Mouse (Mus musculus) myocyte (in vitro differentiated cells): ENCODE measurements around the gene Foxp2.

Experiments used
- CEBPB ChIP-seq: IDR thresholded peaks from 2 replicates; pipeline ENCODE4 v1.6.1; 2011; ENCODE audit warnings: mild to moderate bottlenecking, moderate library complexity; ENCODE audit not compliant: poor library complexity, insufficient read depth, severe bottlenecking
- MAX ChIP-seq: IDR thresholded peaks from one replicate; pipeline ENCODE4 v1.6.1; 2011; ENCODE audit warnings: low read depth, mild to moderate bottlenecking, control low read depth
- MYOG ChIP-seq, 3 experiments: IDR thresholded peaks; one replicate each; pipeline ENCODE4 v1.6.1; 2011; ENCODE audit warnings: control low read depth in 2 of 3, low read depth in 2 of 3, mild to moderate bottlenecking in 2 of 3; ENCODE audit not compliant: insufficient read length in 2 of 3, control insufficient read depth in 1 of 3, insufficient read depth in 1 of 3
- POLR2A ChIP-seq: IDR thresholded peaks from one replicate; pipeline ENCODE4 v1.6.1; 2011; ENCODE audit warnings: low read depth, mild to moderate bottlenecking, control low read depth, moderate library complexity; ENCODE audit not compliant: insufficient read length
- POLR2AphosphoS2 ChIP-seq: IDR thresholded peaks from one replicate; pipeline ENCODE4 v1.6.1; 2011; ENCODE audit warnings: low read depth, control low read depth; ENCODE audit not compliant: insufficient read length
- REST ChIP-seq: IDR thresholded peaks from one replicate; pipeline ENCODE4 v1.6.1; 2011; ENCODE audit warnings: mild to moderate bottlenecking, control low read depth, moderate library complexity; ENCODE audit not compliant: insufficient read depth, insufficient read length
- SRF ChIP-seq: IDR thresholded peaks from one replicate; pipeline ENCODE4 v1.6.1; 2011; ENCODE audit warnings: low read depth; ENCODE audit not compliant: control insufficient read depth, insufficient read length
- TCF12 ChIP-seq: IDR thresholded peaks from one replicate; pipeline ENCODE4 v1.6.1; 2011; ENCODE audit warnings: mild to moderate bottlenecking, control low read depth; ENCODE audit not compliant: poor library complexity, insufficient read depth, severe bottlenecking

DNA sequence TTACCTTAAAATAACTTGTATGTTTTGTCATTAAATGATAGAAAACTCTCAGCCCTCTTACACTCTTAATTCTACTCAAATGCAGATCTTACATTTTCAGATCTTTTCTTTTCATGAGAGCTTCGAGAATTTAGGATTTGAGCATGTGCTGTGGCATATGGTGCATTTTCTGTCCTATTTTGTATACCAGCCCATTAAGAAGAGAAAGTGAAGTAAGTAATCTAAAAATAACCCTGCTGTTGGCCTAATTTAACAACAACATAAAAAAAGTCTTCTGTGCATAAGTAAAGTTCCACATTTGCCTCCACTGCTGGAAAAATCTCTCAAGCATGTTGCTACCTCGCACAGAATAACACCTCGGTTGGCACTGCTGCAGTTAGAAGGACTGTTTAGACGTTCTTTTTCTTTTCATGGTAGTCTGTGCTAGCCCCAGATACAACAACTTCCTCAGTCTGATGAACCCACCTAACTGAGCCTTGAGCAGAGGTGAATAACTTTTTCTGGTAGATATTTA is 23.9 kb downstream of the Foxp2 start:
- TF ChIP-seq POLR2AphosphoS2 (no peak), SRF (no peak), MYOG (IDR thresholded peaks at IDR 0.05; ENCODE audit: control insufficient read depth in 1 of 3, insufficient read depth in 1 of 3, insufficient read length in 2 of 3, low read depth in 2 of 3) (no peak), CEBPB (no peak), POLR2A (no peak), REST (no peak), TCF12 (no peak), MAX (no peak)
